Mouse (Mus musculus): ENCODE results near the gene Hbb-bs.

GRCm38 (mm10) chr7:103874451-103874850, 46.6 kb upstream of the Hbb-bs start:
- TF ChIP-seq POLR2A (IDR thresholded peaks at IDR 0.05; ENCODE audit: borderline replicate concordance, control insufficient read depth, low read depth, low read length) (no peak), CTCF (IDR thresholded peaks at IDR 0.05; ENCODE audit: control insufficient read depth, insufficient read depth, low read length) (no peak)
